Mouse (Mus musculus): ENCODE measurements around the gene Galnt14.

Galnt14 gene

GRCm38 (mm10) chr17:73710042-73710911 lies at the start of gene Galnt14:
Gene Galnt14 (minus strand): TSS chr17:73710453.
- no peak for DNase-seq (ENCODE audit: low read depth, low spot score)

GRCm38 (mm10) chr17:73743681-73744311 lies 33.5 kb upstream of the Galnt14 start:
- peak; percentile 75 for DNase-seq (ENCODE audit: low read depth, low spot score)

GRCm38 (mm10) chr17:73723885-73724682 lies 13.8 kb upstream of the Galnt14 start:
- no peak for DNase-seq (ENCODE audit: low read depth, low spot score)

- no peak for DNase-seq (ENCODE audit: low read depth, low spot score)
These were observed 8.9 kb upstream of the Galnt14 start for GRCm38 (mm10) chr17:73719021-73719748.

- no peak for DNase-seq (ENCODE audit: low read depth, low spot score)
These were observed 6.4 kb upstream of the Galnt14 start for GRCm38 (mm10) chr17:73716684-73717083.

DNA sequence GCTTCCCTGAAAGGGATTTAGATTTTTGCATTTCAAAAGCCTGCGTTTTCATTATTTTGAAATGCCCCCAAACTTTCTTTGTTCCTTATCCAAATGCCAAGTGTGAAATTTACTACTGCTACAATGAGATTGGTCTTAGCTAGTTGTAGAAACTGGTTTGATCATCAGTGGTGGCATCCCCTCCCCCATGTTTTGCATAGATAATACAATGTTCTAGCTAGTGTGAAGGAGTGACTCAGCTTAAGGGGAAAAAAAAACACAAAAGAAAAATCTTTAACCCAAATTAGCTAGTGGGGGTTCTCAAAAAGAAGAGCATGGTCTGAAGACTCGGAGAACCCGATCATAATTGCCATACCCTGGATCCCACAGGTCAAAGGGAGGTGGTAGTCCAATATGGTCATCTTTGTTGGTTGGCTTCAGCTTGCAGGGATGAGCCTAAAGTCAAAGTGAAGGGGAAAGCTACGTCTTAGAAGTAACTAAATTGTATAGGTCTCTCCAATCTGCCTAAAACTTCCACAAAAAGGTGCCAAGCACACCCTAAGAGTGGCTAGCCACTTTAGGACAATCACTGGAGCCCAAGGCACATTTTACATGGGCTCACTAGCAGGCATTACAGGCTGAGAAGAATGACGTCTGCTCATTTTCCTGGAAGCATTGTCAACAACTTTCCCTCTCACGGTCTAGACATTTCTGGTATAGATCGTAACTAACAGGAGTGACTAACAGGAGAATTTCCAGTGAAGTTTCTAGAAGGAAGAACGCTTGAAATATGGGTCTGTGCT lies 4.4 kb upstream of the Galnt14 start:
- no peak for DNase-seq (ENCODE audit: low read depth, low spot score)

DNA sequence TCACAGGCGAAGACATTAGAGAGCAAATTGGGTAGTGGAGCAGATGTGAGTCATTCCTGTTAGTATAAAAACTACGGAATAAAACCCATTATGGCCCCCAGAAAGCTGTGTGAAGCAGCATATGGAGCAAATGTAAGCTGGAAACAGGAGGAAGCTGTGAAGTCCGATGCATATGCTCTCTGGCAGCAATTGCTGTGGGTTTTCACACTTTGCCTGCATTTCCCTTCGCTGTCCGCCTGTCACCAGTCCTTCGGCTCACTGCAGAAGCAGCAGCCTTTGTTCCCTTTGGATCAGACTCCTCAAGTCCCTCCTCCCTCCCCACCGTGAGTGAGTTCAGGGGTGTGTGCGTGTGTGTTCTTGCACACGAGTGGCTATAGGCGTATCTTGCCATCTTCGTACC lies 3.1 kb upstream of the Galnt14 start:
- no peak for DNase-seq (ENCODE audit: low read depth, low spot score)

- no peak for DNase-seq (ENCODE audit: low read depth, low spot score)
These were observed 1.7 kb upstream of the Galnt14 start for GRCm38 (mm10) chr17:73711919-73712318.

GRCm38 (mm10) chr17:73709131-73710041 lies 867 bp downstream of the Galnt14 start:
- no peak for DNase-seq (ENCODE audit: low read depth, low spot score)

DNA sequence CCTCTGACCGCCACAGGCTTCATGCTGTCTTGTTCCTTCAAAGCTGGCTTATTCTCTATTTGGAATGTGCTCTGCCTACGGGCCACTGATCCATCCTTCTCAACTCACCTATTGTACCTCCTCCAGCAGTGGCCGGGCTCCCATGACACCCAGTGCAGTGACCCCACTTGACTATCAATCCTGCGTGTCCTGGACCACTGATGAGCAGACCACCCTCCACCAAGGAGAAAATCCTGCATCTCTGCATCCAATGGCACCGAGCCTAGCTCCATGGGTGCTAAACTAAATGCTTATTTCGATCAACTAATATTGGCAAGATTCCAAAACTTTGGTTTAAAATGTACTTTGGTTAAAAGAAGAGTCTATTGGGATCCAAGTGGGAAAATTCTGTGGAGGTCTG lies 1.8 kb downstream of the Galnt14 start:
- no peak for DNase-seq (ENCODE audit: low read depth, low spot score)

DNA sequence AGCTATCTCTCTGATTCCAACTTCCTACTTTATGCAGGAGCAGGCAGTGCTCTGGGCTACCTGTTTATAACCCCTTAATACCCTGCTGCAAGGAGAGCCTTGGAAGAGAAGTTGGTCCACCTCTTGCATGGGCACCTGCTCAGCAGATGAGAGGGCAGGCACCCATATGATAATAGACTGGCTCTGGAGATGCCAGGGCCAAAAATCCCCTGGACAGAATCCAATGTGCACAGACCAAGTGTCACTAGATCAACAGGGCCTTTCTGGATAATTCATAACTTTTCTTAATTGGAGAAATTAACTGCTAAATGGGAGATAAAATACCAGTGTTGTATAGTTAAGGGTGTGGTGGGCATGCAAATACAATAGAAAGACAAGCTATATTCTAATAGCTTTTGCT lies 6.7 kb downstream of the Galnt14 start:
- no peak for DNase-seq (ENCODE audit: low read depth, low spot score)

DNA sequence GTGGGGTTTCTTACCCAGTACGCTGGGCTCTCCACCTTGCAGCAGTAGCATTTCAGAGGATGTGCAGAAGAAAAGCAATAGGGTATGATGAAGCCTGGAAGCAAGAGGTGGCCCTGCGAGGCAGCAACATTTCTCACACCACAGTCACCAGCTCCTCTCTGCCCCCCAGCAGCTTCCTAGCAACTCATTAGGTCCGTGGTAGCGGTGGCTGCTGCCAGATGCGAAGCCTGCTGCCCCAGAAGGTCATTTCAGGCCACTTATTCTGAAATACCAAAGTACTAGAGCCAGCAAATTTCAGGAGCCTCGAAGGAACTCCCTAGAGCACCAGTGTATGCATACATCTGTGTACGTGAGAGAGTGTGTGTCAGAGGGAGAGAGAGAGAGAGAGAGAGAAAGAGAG lies 9.2 kb downstream of the Galnt14 start:
- no peak for DNase-seq (ENCODE audit: low read depth, low spot score)

DNA sequence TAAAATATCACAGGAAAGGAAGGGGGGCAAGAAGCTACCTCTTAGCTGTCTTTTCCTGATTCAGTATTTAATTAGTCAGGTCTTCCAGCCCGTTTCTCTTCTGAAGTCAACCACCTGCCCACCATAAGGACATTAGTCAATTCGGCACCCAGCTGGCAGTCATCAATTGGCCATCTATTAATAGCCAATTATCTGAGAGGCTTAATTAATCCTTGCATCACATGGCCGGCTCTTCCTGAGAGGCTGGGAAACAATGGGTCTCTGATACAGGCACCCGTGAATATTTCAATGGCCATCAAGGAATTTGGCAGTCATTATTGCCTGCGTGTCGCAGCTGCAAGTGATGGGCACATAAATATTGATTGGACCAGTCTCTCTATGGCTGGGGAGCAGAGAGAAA lies 10.4 kb downstream of the Galnt14 start:
- no peak for DNase-seq (ENCODE audit: low read depth, low spot score)

DNA sequence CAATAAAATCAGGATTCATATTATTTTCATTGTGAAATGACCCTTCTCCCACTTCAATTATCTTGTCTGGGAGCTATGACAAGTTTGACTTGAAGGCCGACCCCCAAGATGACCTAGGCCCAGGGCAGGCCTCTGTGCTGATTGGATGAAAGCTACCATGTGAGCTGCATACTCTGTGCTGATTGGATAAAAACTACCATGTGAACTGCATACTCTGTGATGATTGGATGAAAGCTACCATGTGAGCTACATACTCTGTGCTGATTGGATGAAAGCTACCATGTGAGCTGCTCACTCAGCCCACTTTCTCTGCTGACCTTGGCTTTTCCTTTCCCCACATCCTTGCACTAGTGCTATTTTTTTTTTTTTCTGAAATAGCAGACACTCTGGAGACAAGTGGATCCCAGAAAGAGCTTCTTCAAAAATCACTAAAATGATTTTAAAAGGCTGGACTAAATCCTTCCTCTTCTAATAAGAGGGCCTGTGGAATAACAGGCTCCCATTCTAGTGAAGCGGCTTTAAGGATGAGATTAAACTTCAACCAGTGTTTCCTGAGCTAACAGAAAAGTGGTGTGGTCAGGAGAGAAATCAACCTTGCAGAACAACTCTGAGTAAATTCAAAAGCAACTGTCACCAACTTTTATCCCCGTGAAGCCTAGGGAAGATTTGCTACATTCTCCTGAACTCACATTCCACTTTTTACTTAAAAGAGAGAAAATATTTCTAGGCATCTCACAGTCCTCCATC lies 15.9 kb downstream of the Galnt14 start:
- DNase-seq (ENCODE audit: low read depth, low spot score), result no peak

GRCm38 (mm10) chr17:73688261-73688660 lies 22.0 kb downstream of the Galnt14 start:
- DNase-seq (ENCODE audit: low read depth, low spot score), result no peak

- DNase-seq (ENCODE audit: low read depth, low spot score), result no peak
These were observed 24.0 kb downstream of the Galnt14 start for GRCm38 (mm10) chr17:73686292-73686691.

DNA sequence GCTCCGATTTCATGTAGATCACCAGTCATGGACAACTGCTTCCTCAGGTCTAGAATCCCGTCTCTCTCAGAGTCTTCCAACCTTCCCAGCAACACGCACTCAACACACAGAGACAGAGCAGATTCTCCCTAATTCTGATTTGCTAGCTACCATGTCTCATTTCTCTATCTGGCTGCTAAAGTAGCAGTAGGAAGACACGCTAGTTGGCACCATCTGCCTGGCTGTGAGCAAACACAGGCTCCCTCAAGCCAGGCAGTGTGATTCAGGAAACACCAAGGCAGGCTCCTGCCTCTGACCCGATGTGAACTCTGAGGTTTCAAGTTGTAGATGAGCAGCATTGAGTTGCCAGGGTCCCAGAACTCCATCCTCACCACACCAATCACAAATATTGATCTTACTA lies 25.5 kb downstream of the Galnt14 start:
- DNase-seq (ENCODE audit: low read depth, low spot score), result no peak

- no peak for DNase-seq (ENCODE audit: low read depth, low spot score)
These were observed 38.3 kb downstream of the Galnt14 start for GRCm38 (mm10) chr17:73671921-73672320.

GRCm38 (mm10) chr17:73670048-73670447 lies 40.2 kb downstream of the Galnt14 start:
- DNase-seq (ENCODE audit: low read depth, low spot score), result no peak

Measured in embryo, embryonic 11.5 days (tissue).